Mouse (Mus musculus) 3134 (cell line): Measurements from ENCODE around the gene Myb.

Source experiments
- DNase-seq: peaks from one replicate; pipeline ENCODE4 v3.0.0-alpha.2; 2011; ENCODE audit warnings: low spot score; ENCODE audit not compliant: insufficient read length; ENCODE audit errors: extremely low read depth

The Myb gene

GRCm38 (mm10) chr10:21087614-21088232, 73.1 kb downstream of the Myb start:
- DNase-seq: no peak

GRCm38 (mm10) chr10:21085044-21085443, 75.7 kb downstream of the Myb start:
- DNase-seq: no peak

GRCm38 (mm10) chr10:21083391-21083918, 77.3 kb downstream of the Myb start:
- no peak for DNase-seq

GRCm38 (mm10) chr10:21082447-21082846, 78.3 kb downstream of the Myb start:
- DNase-seq: no peak

- DNase-seq: no peak
Observed at GRCm38 (mm10) chr10:21077151-21077719, 83.5 kb downstream of the Myb start.

GRCm38 (mm10) chr10:21076731-21077130, 84.1 kb downstream of the Myb start:
- no peak for DNase-seq

GRCm38 (mm10) chr10:21076137-21076536, 84.6 kb downstream of the Myb start:
- DNase-seq: no peak
